Comparison of ENCODE assay signal across 18 mouse cellular contexts in the genomic region with DNA sequence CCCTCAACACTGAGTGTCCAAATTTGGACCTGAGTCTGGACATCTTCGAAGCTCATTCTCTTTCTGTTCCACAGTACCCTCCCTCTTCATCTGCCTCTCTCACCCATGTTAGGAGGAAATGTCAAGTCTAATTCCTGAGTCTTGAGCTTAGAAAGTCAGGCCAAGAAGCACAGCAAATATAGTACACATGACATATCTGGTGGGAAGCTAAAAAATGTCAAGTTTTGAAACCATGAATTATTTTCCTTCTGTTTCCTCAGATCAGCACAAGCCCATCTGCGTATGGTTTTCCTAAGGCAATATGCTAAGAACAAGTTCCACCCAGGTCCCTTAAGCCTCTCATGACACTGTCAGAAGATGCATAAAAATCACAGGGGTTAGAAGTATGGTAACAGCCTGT.
DNase-seq lines count a peak whose midpoint lies in the region; TF ChIP-seq lines count a peak whose summit lies in the region.
"Had no signal": no experiment of that assay in that cellular context is flagged by ENCODE, and none has a peak within 500 bp of the region (broad histone marks: within the 10 kb centered on the region; RNA-seq: fewer than 3 reads in every experiment).

No protein-coding gene starts in this region.

- no peak overlapping the region for H3K4me3 ChIP-seq in left cerebral cortex, adult 2 months
- H3K4me3 ChIP-seq in cortical plate, adult 2 months (ENCODE audit: insufficient read depth, low read length): no peak overlapping the region
- H3K4me3 ChIP-seq in limb, embryonic 10.5 days: no peak overlapping the region
- H3K4me3 ChIP-seq: forebrain, embryonic 12.5 days; heart, embryonic 12.5 days; hindbrain, embryonic 15.5 days had no signal

- peak; percentile 7 to 28 for DNase-seq in frontal cortex, adult 2 months (ENCODE audit: extremely low spot score in 1 of 2, low spot score in 1 of 2)
- DNase-seq in frontal cortex, postnatal 25 days (ENCODE audit: low spot score in 2 of 2): no peak
- DNase-seq in left cerebral cortex, adult 2 months (ENCODE audit: extremely low spot score in 1 of 2, low spot score in 2 of 2): no peak
- DNase-seq in left cerebral cortex, postnatal 36 days (ENCODE audit: low spot score in 2 of 2): no peak
- DNase-seq in limb, embryonic 10.5 days (ENCODE audit: low spot score): no peak
- no peak for DNase-seq in heart, postnatal 10 days
- DNase-seq: adrenal gland, postnatal 10 days; B cell, adult 2 months; cerebellum, adult 11-12 months; cerebellum, adult 9-10 months; cerebellum, postnatal 25 days; gastrocnemius, postnatal 14 days; heart, postnatal 36 days had no signal

- intact Hi-C loops in left cerebral cortex, adult 2 months (cut with DNase I): loop anchor here (5.0 kb wide), 1 partner anchor 552 kb away; the partner anchor contains the start of gene Cdh11
- intact Hi-C loops in left cerebral cortex, postnatal 36 days (cut with DNase I): no loop called here
- intact Hi-C loops in heart, postnatal 10 days (cut with DNase I): no loop called here

- H3K4me1 ChIP-seq in cortical plate, adult 2 months (ENCODE audit: control insufficient read depth, insufficient read depth, low read length): no peaks in the 10 kb centered on the region
- H3K4me1 ChIP-seq in limb, embryonic 10.5 days: no peaks in the 10 kb centered on the region
- H3K4me1 ChIP-seq: forebrain, embryonic 12.5 days; hindbrain, embryonic 15.5 days had no signal

- no peaks in the 10 kb centered on the region for H3K27me3 ChIP-seq in limb, embryonic 10.5 days (ENCODE audit: low read depth, poor library complexity, severe bottlenecking)
- H3K27me3 ChIP-seq: heart, embryonic 12.5 days; hindbrain, embryonic 15.5 days had no signal

- WGBS in limb, embryonic 10.5 days: 97% methylated on average over 2 of the region's 2 CpGs

- H3K36me3 ChIP-seq in limb, embryonic 10.5 days: no peaks in the 10 kb centered on the region
- H3K36me3 ChIP-seq: forebrain, embryonic 12.5 days; G1E; heart, embryonic 12.5 days; hindbrain, embryonic 15.5 days had no signal

- no peak for TF ChIP-seq POLR2A in cortical plate, adult 2 months (IDR thresholded peaks at IDR 0.05; ENCODE audit: extremely low read depth, insufficient read depth, low read length)

- no peaks in the 10 kb centered on the region for H3K9me3 ChIP-seq in limb, embryonic 10.5 days (replicated peaks)
- H3K9me3 ChIP-seq: forebrain, embryonic 12.5 days; heart, embryonic 12.5 days; hindbrain, embryonic 15.5 days had no signal

- peak overlapping the region; percentile 30 for H3K27ac ChIP-seq in left cerebral cortex, adult 2 months
- peak overlapping the region; percentile 59 for H3K27ac ChIP-seq in cortical plate, adult 2 months (ENCODE audit: insufficient read depth, low read length)
- no peak overlapping the region for H3K27ac ChIP-seq in limb, embryonic 10.5 days
- H3K27ac ChIP-seq: forebrain, embryonic 12.5 days; hindbrain, embryonic 15.5 days had no signal

- TF ChIP-seq CTCF in left cerebral cortex, adult 2 months (IDR thresholded peaks at IDR 0.05): no peak
- no peak for TF ChIP-seq CTCF in cortical plate, adult 2 months (IDR thresholded peaks at IDR 0.05; ENCODE audit: extremely low read depth, insufficient read depth, low read length)

Comparison
In these comparisons a context has a peak if more than half of its experiments do, and no peak if none do; other contexts are left out.
1. DNase-seq: peak in frontal cortex, adult 2 months (2 of 2); none in frontal cortex, postnatal 25 days (0 of 2), left cerebral cortex, adult 2 months (0 of 2), left cerebral cortex, postnatal 36 days (0 of 2), limb, embryonic 10.5 days (single experiment) and heart, postnatal 10 days (0 of 2).